Mouse (Mus musculus) bone marrow macrophage, adult 2 months (primary cell): ENCODE measurements around the gene Kcng4.

Experiments
- CTCF ChIP-seq: IDR thresholded peaks from 2 replicates; pipeline ENCODE4 v1.5.1; 2012; ENCODE audit warnings: low read depth, mild to moderate bottlenecking, low read length, moderate library complexity
- POLR2A ChIP-seq: IDR thresholded peaks from 2 replicates; pipeline ENCODE4 v1.6.1; 2012; ENCODE audit warnings: mild to moderate bottlenecking, low read depth, low read length, borderline replicate concordance

DNA sequence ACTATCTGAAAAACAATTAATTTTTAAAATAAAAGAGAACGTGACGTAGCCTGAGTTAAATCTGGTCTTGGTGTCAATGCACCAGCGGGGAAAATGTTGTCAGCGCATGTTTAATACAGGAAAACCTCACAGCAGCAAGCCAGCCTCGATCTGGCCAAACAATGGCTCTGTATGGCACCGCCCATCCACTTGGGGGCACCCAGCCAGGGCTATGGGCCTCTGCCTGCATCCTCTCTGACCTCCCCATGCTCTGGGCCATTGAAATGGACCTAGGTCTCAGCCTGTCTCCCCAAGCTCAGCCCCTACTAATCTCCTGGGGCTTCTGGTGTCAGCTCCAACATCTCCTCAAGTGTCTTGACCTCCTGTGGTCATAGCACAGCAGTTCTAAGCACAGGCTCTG is 26.4 kb upstream of the Kcng4 start:
- TF ChIP-seq CTCF (no peak), POLR2A (no peak)
